Mouse (Mus musculus) left cerebral cortex, postnatal 25 days (tissue): ENCODE data around the gene Vgf. TPM values are rescaled to one million over a fixed set of nuclear protein-coding genes. Genes with fewer than 3 reads are reported as not detected.

ENCODE experiments used
- DNase-seq, 2 experiments: peaks; one replicate each; pipeline ENCODE4 v3.0.0; 2022; ENCODE audit warnings: low spot score in 2 of 2, mixed read lengths in 1 of 2
- intact Hi-C: fragments of 180-260 bp; cut with DNase I; formaldehyde crosslinking; loops from one replicate; pipeline ENCODE4 v1.15.1; 2025
- total RNA-seq, 2 experiments: library from RNA; stranded (reverse); gene quantifications; 2 replicates each; pipeline ENCODE4 v1.2.3; 2021

Gene Vgf
- 100 to 1,000 TPM; 392 to 396 TPM for total RNA-seq

- intact Hi-C loops, result no loop called here
- no peak for DNase-seq
These were observed at the start of gene Vgf for GRCm38 (mm10) chr5:137026092-137026491. Gene Vgf, plus strand, starts transcription at chr5:137026392.

GRCm38 (mm10) chr5:136977769-136978168, 48.4 kb upstream of the Vgf start:
- no peak for DNase-seq
- intact Hi-C loops, result no loop called here

- no peak for DNase-seq
- intact Hi-C loops, result no loop called here
These were observed 46.4 kb upstream of the Vgf start for GRCm38 (mm10) chr5:136979762-136980161.

GRCm38 (mm10) chr5:136980974-136981373, 45.2 kb upstream of the Vgf start:
- DNase-seq, result no peak
- intact Hi-C loops, result no loop called here

GRCm38 (mm10) chr5:136982338-136982930, 43.8 kb upstream of the Vgf start:
- no peak for DNase-seq
- intact Hi-C loops, result no loop called here

GRCm38 (mm10) chr5:136984828-136985227, 41.4 kb upstream of the Vgf start:
- intact Hi-C loops, result no loop called here

GRCm38 (mm10) chr5:136986695-136987137, 39.5 kb upstream of the Vgf start, which contains the start of gene Plod3:
Gene Plod3, plus strand, starts transcription at chr5:136987019.
- intact Hi-C loops, result loop anchor here (1.0 to 2.0 kb wide), 2 partner anchors 33 to 44 kb away; partner anchors contain the start of gene Fis1

More at GRCm38 (mm10) chr5:136984828-136985227, 41.4 kb upstream of the Vgf start:
- no peak for DNase-seq

GRCm38 (mm10) chr5:136987138-136987933, 38.9 kb upstream of the Vgf start:
- DNase-seq, result peak; percentile 80 to 83
- intact Hi-C loops, result loop anchor here (1.0 to 2.0 kb wide), 2 partner anchors 34 to 43 kb away; partner anchors contain the start of gene Fis1

More at GRCm38 (mm10) chr5:136986695-136987137, 39.5 kb upstream of the Vgf start, which contains the start of gene Plod3:
- peak; percentile 97 to 99 for DNase-seq

- intact Hi-C loops, result loop anchor here (1.0 to 2.0 kb wide), 2 partner anchors 35 to 43 kb away; partner anchors contain the start of gene Fis1
These were observed 38.3 kb upstream of the Vgf start, which contains the start of gene Znhit1 for GRCm38 (mm10) chr5:136987934-136988271. Gene Znhit1, minus strand, starts transcription at chr5:136988021.

GRCm38 (mm10) chr5:136988420-136988819, 37.8 kb upstream of the Vgf start:
- intact Hi-C loops, result no loop called here
- DNase-seq, result peak; percentile 40 to 48

More at GRCm38 (mm10) chr5:136987934-136988271, 38.3 kb upstream of the Vgf start, which contains the start of gene Znhit1:
- DNase-seq, result no peak

GRCm38 (mm10) chr5:136989801-136990200, 36.4 kb upstream of the Vgf start:
- intact Hi-C loops, result loop anchor here (2.0 kb wide), 1 partner anchor 31 kb away; no protein-coding TSS in a partner anchor
- DNase-seq, result no peak

GRCm38 (mm10) chr5:136999449-136999848, 26.7 kb upstream of the Vgf start:
- intact Hi-C loops, result no loop called here

GRCm38 (mm10) chr5:137000612-137001011, 25.6 kb upstream of the Vgf start:
- intact Hi-C loops, result no loop called here
- DNase-seq, result no peak

More at GRCm38 (mm10) chr5:136999449-136999848, 26.7 kb upstream of the Vgf start:
- DNase-seq, result no peak

- DNase-seq, result no peak
- intact Hi-C loops, result no loop called here
These were observed 18.9 kb upstream of the Vgf start for GRCm38 (mm10) chr5:137007276-137007675.

GRCm38 (mm10) chr5:137009988-137010387, 16.2 kb upstream of the Vgf start:
- intact Hi-C loops, result no loop called here
- DNase-seq, result peak; percentile 47 to 67

GRCm38 (mm10) chr5:137012401-137012950, 13.7 kb upstream of the Vgf start:
- no peak for DNase-seq
- intact Hi-C loops, result no loop called here

GRCm38 (mm10) chr5:137015913-137016312, 10.3 kb upstream of the Vgf start:
- intact Hi-C loops, result no loop called here

GRCm38 (mm10) chr5:137024318-137024717, 1.9 kb upstream of the Vgf start:
- intact Hi-C loops, result loop anchor here (2.0 kb wide), 1 partner anchor 82 kb away; no protein-coding TSS in a partner anchor
- DNase-seq, result no peak

More at GRCm38 (mm10) chr5:137015913-137016312, 10.3 kb upstream of the Vgf start:
- DNase-seq, result no peak

GRCm38 (mm10) chr5:137025132-137025531, 1.1 kb upstream of the Vgf start:
- intact Hi-C loops, result loop anchor here (2.0 kb wide), 1 partner anchor 82 kb away; no protein-coding TSS in a partner anchor
- peak; percentile 79 to 85 for DNase-seq
